Mouse (Mus musculus): ENCODE measurements around the gene Gjc2. TPM values are rescaled to one million over a fixed set of nuclear protein-coding genes. Genes with fewer than 3 reads are reported as not detected.
"Not testable (repeated sequence)": the region's sequence is repeated elsewhere in the genome, so short reads cannot be mapped to it uniquely, and the experiment has no call there.

Gene Gjc2
- not detected in 2 replicates for total RNA-seq (2014; fragmentation: Nextera tagmentation)
- not detected in 2 replicates for total RNA-seq (2017)

GRCm38 (mm10) chr11:59182864-59183331 lies at the start of gene Gjc2:
Gene Gjc2 (minus strand): TSS chr11:59183213.
- ATAC-seq (replicated peaks; ENCODE audit: poor library complexity, severe bottlenecking) = no peak

GRCm38 (mm10) chr11:59232797-59233196 lies 49.8 kb upstream of the Gjc2 start:
- no peak for ATAC-seq (replicated peaks; ENCODE audit: poor library complexity, severe bottlenecking)

GRCm38 (mm10) chr11:59230144-59230760 lies 47.2 kb upstream of the Gjc2 start:
- ATAC-seq (replicated peaks; ENCODE audit: poor library complexity, severe bottlenecking) = peak; percentile 9; the same call in 1 of the 2 replicates

GRCm38 (mm10) chr11:59228122-59228953 lies 45.3 kb upstream of the Gjc2 start, which contains the start of gene Arf1:
Gene Arf1 (minus strand): TSS chr11:59228270.
- peak; percentile 80 for ATAC-seq (replicated peaks; ENCODE audit: poor library complexity, severe bottlenecking)

GRCm38 (mm10) chr11:59227604-59228121 lies 44.6 kb upstream of the Gjc2 start:
- peak; percentile 21 for ATAC-seq (replicated peaks; ENCODE audit: poor library complexity, severe bottlenecking)

- ATAC-seq (replicated peaks; ENCODE audit: poor library complexity, severe bottlenecking) = peak; percentile 36
Measured at GRCm38 (mm10) chr11:59226787-59227603, 44.0 kb upstream of the Gjc2 start.

- ATAC-seq (replicated peaks; ENCODE audit: poor library complexity, severe bottlenecking) = no peak
Measured at GRCm38 (mm10) chr11:59226251-59226650, 43.2 kb upstream of the Gjc2 start.

GRCm38 (mm10) chr11:59225167-59225566 lies 42.2 kb upstream of the Gjc2 start:
- no peak for ATAC-seq (replicated peaks; ENCODE audit: poor library complexity, severe bottlenecking)

- no peak for ATAC-seq (replicated peaks; ENCODE audit: poor library complexity, severe bottlenecking)
Measured at GRCm38 (mm10) chr11:59224470-59224869, 41.5 kb upstream of the Gjc2 start.

- no peak for ATAC-seq (replicated peaks; ENCODE audit: poor library complexity, severe bottlenecking)
Measured at GRCm38 (mm10) chr11:59224025-59224424, 41.0 kb upstream of the Gjc2 start.

GRCm38 (mm10) chr11:59222306-59222705 lies 39.3 kb upstream of the Gjc2 start:
- no peak for ATAC-seq (replicated peaks; ENCODE audit: poor library complexity, severe bottlenecking)

GRCm38 (mm10) chr11:59221604-59222003 lies 38.6 kb upstream of the Gjc2 start:
- ATAC-seq (replicated peaks; ENCODE audit: poor library complexity, severe bottlenecking) = peak; percentile 70

GRCm38 (mm10) chr11:59219064-59219463 lies 36.1 kb upstream of the Gjc2 start:
- peak; percentile 30; the same call in 1 of the 2 replicates for ATAC-seq (replicated peaks; ENCODE audit: poor library complexity, severe bottlenecking)

GRCm38 (mm10) chr11:59218389-59218998 lies 35.5 kb upstream of the Gjc2 start:
- ATAC-seq (replicated peaks; ENCODE audit: poor library complexity, severe bottlenecking) = no peak

GRCm38 (mm10) chr11:59216955-59217354 lies 33.9 kb upstream of the Gjc2 start:
- ATAC-seq (replicated peaks; ENCODE audit: poor library complexity, severe bottlenecking) = no peak

GRCm38 (mm10) chr11:59212892-59213494 lies 30.0 kb upstream of the Gjc2 start:
- ATAC-seq (replicated peaks; ENCODE audit: poor library complexity, severe bottlenecking) = no peak

- peak; percentile 65 for ATAC-seq (replicated peaks; ENCODE audit: poor library complexity, severe bottlenecking)
Measured at GRCm38 (mm10) chr11:59212320-59212719, 29.3 kb upstream of the Gjc2 start.

GRCm38 (mm10) chr11:59211561-59211960 lies 28.5 kb upstream of the Gjc2 start:
- ATAC-seq (replicated peaks; ENCODE audit: poor library complexity, severe bottlenecking) = not testable (repeated sequence)

- no peak for ATAC-seq (replicated peaks; ENCODE audit: poor library complexity, severe bottlenecking)
Measured at GRCm38 (mm10) chr11:59210020-59210419, 27.0 kb upstream of the Gjc2 start.

Data from granulocyte monocyte progenitor cell, adult 5-6 weeks (primary cell).